Mouse (Mus musculus) ZHBTc4 (cell line): ENCODE measurements around the gene Top1.
A peak's percentile ranks its signal among the peaks of the same experiment; 100 is the strongest.

ENCODE experiments used
- DNase-seq: peaks from one replicate; pipeline ENCODE4 v3.0.0-alpha.2; 2011; ENCODE audit warnings: low read depth, low spot score

Top1 gene

DNA sequence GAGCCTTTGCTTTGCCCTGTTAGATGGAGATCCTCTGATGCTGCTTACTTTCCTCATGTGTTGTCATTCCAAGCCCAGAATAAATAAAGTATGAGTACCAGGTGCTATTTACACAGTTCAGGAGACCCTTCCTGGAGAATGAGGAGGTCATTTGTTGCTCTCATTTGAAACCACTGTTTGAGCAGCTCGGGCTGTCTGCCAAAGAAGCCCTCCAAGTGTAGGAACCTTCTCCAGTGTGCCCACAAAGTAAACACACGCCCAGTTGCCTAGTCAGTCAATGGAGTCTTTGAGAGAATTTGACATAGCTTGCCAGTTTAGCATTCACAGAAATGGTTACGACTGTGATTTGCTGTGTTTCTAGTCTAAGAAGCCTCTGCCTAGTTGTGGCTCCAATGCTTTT, 73.1 kb downstream of the Top1 start:
- DNase-seq = no peak

DNA sequence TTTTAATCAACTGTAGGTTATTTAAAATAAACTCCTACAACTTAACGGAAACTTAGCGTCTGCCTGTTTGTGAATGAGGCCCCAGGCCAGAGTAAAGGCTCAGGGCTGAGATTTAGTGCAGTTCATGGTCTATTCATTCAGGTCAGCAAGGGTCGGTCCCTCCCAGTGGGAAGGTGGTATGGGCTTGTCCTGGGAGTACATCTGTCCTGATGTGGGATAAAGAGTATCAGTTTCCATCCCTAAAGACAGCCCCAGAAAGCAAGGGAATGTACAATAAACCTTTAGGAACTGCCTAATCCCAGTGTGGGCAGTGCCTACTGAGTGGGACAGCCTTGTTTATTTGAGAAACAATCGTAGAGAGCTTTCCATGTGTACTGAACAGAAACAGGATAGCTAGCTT, 77.0 kb downstream of the Top1 start:
- DNase-seq = no peak

DNA sequence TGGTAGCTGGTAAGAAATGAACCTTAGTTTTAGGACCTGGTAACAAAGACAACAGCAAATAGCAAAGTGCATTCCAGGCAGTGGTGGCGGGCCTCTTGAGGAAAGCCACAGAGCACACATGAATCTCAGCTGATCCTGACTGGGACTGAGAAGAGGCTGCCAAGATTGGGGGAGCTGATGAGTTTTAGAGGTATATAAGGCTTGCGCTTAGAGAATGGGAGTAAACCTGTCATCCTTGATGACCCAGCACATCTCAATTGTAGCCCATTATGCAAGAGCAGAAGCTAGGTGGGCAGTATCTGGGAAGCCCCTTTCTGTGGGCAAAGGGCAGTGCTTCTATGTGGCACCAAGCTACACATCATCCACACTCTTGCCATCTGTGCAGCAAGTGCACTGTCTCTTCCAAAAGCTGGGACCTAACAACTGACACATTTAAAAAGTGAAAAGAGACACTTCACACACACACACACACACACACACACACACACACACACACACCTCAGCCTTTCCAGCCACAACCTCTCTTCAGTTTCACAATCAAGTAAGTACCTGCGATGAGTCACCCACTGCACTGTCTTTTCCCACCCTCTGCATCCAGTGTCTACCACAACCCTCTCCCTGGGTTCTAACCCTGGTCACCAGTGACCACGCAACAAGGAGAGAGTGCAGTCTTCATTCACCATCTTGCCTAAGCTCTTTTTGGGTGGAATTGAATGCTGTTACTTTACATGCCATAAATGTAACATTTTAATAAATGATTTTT, 78.1 kb downstream of the Top1 start:
- no peak for DNase-seq

DNA sequence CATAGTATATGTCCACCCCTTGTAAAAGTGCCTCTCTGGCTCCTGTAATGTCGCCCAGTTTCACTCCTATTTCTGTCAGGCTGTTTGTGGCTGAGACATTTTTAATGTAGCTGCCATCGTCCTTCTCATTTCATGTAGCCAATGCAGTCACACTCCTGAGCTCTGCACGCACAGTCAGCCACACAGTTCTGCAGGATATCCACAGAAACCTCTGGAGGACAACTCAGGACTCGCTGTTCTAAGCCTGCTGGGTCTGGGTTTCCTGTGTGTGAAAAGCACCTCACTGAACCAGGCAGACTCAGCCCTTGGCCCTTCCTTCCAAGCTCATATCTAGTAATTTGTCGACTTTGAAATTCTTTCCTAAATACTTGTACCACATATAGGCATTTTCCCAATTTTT, 78.8 kb downstream of the Top1 start:
- DNase-seq = no peak

DNA sequence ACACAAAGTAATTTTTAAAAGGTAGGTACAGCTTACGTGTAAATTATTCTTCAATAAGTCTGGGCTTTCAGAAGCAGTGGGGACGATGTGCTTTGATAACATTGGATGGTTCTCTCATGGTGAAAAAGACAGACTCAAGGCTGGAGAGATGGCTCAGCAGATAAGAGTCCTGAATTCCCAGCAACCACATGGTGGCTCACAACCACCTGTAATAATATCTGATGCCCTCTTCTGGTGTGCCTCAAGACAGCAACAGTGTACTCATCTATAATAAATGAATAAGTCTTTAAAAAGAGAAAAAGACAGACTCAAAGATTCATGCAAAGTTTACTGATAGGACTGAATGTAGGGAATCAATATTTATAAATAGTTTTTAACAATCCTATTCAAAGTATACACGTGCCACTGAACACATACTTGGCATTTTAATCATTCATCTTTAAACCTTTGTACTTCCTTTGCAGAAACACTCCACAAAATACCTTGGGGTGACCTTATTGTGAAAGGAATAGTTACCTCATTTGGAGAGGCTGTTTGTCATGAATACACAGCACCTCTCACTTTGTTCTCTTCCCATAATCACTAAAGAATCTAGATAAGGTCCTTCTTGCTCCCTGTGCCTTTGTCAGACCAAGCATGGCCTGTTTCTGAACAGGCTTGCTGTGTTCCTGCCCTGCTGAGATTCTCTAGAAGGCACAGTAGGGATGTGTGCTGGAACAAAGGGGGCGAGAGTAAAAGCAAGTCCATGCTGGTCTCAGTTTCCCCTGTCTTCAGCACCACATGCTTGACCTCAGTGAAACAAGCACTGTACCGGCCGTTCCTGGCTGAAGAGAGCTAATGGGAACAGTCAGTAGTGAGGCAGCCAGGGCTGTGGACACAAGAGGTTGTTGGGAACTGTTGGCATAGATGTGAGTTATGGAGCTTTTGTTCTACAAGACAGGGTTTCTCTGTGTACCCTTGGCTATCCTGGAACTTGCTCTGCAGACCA, 80.5 kb downstream of the Top1 start:
- DNase-seq = no peak

DNA sequence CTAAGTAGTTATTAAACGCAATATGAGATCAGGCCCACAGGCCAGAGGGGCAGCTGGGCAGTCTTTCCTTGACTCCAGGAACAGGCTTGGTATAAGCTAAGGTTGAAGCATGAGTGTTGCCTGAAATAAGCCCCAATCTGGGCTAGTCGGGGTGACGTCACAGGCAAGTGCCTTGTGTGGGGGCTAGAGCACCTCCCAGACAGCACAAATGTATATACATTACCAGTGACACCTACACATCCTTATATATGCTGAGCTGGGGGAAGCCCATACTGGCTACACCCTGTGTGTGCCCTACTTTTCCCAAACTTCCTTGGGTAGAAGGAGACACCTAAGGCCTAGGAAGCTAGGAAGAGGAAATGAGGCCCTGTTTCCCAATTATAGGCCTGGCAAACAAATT, 83.3 kb downstream of the Top1 start:
- DNase-seq = no peak

DNA sequence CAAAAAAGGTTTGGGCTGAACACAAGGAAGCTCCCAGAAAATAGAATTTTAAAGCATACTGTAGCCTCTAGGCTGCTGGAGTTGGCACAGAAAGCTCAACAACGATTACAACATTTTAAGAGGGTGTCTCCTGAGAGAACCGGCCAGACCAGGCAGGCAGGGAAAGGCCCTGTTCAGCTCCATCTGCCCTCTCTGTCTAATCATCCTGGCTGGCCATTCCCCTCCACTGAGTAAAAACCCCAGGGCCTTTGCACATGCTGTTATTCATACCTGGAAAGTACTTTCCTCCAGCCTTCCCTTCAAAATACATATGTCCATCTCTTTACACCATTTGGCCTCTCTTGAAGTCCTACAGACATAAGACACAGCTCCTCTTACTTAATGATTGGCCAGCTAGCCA, 83.7 kb downstream of the Top1 start:
- no peak for DNase-seq

DNA sequence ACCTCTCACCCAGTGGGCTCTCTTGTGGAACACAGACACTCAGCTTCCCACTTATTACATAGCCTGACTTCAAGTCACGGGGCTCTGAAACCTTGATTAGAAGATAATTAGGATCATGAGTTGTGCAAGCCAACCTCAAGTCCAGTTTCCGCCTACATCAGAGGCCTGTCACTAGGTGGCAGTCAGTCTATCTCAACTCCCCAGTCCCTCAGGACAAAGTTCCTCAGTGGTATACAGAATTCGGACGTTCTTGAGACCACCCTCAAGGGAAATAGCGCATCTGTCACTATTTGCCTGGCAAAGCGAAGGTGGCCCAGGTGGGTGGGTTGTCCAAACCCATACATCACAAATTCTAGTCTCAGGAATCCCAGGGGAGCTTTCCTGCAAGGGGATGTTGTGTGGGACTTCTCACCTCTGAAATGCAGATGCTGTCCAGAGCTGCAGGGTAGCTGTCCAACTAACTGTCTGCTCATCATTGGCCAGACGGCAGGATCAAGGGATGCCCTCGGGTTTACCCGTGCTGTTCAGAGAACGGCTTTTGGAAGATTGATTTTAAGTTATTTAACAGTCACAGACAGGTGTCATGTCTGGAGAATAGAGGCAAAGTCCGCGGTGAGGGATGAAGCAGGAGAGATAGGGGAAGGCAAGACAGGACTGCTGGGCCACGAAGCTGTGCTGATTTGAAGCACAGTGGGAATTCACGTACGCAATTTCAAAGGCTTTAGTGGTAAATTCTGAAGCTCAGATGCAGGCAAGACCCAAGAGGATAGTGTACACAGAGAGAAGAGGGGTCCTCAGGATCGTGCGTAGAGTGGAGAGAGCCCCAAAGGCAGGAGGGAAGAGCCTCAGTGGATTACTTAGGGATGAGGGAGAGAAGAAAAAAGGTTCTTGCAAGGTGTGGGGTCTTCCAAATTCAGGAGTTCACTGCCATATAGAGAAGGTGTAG, 84.4 kb downstream of the Top1 start:
- peak; percentile 21 for DNase-seq

DNA sequence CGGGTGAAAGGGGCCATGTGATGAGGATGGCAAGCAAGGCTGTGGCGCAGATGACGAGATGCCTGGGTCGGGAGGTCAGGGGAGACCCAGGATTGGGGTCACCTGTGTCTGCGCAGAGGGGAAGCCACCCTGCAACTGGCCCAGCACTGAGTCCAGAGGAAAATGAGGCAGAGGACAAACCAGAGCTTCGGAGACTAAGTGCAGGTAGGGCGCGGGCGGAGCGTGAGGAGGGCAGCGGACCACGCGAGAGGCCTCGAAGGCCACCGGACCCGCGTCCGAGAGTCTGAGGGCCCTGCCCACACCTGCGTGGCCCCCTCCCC, 85.1 kb downstream of the Top1 start:
- DNase-seq = no peak

DNA sequence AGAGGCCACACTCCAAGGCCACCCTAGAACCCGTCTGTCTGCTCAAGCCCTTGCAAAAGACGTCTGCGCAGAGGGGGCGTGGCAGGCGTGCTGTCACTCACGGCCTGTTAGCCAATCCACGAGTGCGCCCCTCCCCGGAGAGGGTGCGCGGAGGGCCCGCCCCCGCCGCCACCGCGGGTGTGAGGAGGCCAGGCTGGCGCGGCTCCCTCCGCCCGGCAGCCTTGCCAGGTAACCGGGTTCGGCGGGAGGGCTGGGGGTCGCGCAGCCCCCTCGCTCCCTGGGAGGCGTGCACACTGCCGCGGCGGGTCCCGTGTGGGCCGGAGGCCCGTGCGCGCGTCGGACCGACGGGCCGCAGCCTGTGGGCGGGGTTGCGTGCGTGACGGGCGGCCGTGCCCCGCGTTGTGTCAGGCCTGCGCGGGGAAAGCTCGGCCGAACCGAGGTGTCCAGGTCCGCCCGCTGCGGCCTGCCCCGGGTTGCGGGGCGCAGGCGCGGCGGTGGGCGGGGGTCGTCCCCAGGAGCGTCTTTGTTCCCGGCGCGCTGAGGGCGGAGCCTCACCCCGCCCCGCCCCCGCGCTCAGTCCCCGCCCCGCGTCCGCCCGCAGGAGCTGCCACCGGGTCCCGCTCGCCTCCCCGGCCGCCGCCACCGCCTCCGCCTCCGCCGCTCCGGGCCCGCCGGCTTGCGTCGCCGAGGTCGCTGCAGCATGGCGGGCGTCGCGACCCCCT, 85.6 kb downstream of the Top1 start, which contains the start of gene Plcg1:
Plcg1 (plus strand) TSS at position 184 of the 722 bp plus-strand sequence.
- DNase-seq = peak; percentile 96

DNA sequence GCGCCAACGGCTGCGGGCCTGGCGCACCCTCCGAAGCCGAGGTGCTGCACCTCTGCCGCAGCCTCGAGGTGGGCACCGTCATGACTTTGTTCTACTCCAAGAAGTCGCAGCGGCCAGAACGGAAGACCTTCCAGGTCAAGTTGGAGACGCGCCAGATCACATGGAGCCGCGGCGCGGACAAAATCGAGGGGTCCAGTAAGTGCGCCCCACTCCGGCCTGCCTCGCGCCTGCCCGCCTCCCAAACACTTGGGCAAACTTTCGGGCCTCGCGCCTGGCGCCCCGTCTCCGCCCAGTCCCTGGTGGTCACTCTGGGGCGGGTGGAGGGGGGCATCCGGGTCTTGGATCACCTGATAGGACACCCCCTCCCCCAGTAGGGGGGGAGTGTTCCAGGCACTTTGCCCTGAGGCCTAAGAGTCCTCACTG, 86.2 kb downstream of the Top1 start:
- peak; percentile 54 for DNase-seq

DNA sequence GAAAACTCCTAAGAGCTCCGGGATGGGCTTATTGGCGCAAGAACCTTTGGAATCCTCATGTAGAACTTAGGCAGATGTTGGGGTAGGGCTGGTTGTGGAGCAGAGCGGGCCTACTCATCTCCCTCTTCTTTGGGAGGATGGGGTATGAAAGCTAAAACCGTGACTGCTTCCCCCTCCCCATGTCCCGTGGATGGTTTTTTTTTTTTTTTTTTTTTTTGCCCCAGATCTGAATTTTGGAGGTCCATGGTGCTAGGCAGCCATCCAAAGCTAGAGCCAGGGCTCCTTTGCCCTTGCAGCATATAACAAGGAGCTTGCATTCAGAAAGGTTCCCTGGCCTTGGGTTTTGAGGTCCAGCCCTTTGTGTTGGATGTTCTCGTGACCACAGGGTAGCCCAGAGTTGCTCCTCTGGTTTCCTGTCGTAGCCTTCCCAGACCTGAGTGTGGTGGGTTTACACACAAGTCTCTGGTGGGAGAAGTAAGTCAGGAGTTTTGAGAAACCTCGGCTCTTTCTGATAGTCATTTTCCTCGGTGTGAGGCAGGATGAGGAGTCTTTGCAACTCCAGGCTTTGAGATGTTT, 86.8 kb downstream of the Top1 start:
- DNase-seq = no peak

DNA sequence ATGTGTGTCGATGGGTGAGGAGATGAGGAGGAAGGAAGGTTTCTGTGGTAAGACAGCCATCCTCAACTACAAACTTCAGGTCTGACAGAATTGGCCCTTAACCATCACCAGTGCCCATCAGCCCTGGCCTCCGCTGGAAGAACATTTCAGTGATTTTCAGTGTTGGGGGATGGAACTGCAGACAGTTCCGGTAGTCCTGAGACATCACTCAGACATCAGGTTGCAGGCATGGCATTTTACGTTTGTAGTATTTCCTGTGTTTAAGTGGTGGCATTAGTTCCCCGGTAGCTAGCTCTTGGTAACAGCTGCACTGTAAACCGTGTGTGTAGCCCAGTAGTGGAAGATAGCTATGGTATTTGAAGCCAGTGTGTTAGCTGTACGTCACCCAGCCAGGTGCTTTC, 87.4 kb downstream of the Top1 start:
- DNase-seq = no peak

DNA sequence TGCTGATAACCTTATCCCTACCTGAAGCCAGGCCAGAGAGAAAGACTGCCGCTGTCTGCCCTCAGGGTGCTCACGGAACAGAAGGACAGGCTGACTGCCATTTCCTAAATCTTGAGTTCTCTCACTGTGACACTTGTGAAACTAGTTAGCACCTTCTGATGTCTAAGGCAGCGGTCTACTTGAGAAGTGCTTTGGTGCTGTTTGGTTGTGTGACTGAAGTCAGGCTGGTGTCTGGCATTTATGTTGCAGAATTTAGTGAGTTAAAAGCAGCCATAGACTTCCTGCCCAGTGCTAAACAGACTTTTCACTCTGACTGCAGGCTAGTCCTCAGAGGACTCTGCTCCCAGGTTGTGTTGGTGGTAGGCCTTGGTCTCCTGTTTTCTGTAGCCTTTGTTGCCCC, 88.6 kb downstream of the Top1 start:
- no peak for DNase-seq

DNA sequence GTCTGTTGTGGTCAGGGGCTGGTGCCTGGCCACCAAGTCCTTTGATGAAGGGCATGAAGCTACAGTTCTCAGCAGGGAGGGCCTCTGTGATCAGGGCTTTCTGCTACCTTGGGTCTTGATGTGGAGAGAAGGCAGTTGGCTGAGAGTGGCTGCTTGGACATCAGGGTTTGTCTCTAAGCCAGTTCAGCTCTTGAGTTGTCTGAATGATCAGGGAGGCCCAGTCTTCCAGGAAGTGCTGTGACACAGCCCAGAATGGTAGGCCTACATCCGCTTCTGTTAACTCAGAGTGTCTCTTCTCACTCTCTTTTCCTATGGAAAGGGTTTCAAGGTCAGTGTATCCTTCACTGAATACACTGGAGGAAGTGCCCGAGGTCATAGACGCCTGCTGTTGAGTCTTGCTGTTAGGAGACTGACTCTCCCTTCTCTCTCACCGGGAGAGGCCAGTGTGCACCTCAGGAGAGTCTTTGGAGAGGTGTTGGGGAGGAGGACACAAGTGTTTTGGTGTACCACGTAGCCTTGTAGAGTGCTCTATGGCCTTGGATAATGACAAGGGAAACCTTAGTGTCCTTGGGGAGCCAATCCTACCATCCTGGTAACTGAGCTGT, 90.1 kb downstream of the Top1 start:
- DNase-seq = peak; percentile 67

DNA sequence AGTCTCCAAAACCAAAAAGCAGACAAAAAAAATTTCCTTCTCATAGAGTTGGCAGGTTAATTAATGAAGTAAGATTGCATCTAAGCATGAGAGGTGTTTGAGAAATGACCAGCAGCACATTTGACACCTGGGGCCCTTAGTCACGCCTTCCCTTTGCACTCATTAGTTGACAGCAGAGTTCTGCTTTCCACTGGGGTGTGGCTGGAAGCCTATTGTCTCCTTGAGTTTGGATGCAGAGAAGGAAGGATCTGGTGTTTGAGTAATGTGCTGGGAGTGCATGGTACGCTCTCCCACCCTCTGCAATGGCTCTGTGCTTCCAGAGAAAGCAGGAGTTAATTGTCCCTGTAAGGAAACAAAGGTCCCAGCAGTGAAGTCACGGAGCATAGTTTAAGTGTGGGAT, 90.8 kb downstream of the Top1 start:
- peak; percentile 40 for DNase-seq

DNA sequence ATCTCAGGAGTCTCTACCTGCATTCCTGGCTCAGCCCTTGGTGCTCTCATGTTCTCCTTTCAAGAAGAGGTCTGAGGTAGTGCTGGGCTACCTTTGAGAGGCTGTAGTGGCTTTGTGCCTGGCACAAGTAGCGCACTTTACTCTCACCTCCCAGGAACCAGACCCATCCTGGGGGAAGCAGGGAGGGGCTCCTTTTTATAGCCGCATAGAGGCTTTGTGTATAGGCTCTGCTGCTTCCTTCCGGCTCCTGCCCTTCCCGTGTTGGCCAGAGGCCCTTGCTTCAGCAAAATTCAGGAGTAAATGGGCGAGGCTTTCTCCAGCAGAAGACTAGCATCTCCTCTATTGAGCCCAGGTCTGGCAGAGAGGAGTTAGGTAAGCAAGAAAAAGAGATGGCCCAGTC, 92.7 kb downstream of the Top1 start:
- peak; percentile 61 for DNase-seq

DNA sequence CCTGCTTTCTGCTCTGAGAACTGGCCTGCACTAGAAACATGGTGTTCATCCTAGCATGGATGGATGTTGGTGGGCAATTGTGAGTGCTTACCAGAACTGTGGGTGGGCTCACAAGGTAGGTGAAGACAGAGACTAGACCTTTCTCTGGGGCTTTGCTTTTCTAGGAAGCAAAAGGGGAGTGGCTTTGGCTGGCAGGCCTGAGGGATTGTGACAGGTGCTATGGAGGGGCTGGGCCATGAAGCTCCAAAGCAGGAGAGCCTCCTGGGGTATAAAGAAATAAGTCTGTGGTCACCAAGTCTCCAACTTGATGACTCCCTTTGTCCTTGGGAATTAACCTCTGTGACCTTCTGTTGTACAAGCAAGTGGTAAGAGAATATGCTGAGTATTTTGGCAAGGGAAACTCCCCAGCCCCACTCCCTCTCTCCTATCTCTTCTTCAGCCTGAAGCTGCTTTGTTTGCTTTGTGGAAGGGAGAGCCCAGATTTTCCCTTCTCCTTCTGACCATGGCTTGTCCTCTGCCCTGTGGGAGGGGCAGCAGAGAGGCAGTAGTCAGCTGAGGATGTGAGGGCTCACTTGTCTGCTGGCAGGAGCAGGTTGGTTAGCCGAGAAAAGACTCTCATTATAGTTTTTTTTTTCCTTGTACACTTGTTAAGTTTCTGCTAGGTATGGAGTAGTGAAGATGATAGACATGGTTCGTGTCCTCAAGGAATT, 94.1 kb downstream of the Top1 start:
- DNase-seq = peak; percentile 54

DNA sequence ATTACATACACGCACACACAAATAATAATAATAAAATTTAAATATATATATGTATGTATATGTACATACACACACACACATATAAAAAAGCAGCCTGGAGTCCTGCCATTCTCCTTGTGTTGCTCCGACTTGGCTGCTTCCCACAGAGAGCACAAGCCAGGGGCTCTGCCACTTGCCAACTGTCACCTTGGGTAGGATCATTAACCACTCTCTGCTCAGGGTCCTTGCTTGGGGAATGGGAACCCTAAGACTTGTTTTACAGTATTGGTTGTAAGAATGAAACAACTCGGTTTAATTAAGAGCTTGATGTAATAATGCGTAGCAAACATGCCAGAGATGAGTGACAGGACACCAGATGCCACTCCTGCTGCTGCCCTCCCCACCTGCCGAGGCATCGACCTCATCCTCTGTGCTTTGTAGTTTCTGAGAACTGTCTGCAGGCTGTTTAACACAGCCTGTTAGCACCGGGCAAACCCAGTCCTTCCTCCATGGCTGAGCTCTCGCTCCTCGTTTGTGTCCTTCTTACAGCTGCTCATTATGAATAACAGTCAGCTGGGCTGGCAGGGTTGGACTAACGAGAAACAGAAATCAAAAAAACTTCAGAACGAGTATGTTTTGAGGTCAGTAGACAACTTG, 95.0 kb downstream of the Top1 start:
- DNase-seq = no peak
